In the genomic region with DNA sequence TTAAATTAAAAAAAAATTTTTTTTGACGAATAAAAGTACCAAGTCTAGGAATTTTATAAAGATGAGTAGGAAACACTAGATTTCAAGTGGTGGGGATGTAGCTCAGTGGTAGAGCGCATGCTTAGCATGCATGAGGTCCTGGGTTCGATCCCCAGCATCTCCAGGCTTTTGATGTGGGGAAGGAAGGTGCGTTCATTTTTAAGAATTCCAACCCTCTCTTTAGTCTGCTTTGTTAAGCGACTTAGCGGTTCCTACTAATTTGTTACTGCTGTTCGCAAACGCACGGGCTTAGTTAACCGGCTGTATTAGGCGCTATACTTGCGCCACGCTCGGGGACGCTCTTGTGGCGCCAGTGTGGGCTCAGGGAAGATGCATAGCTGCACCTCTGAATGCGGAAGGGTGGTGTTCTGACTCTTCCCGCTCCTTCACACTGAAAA, we compare ENCODE assay signal across 9 mouse cellular contexts. TPM values are rescaled to one million over a fixed set of nuclear protein-coding genes. Genes with fewer than 3 reads are reported as not detected.
DNase-seq lines count a peak whose midpoint lies in the region; ATAC-seq and TF ChIP-seq lines count a peak whose summit lies in the region.
"Had no signal": no experiment of that assay in that cellular context is flagged by ENCODE, and none has a peak within 500 bp of the region (broad histone marks: within the 10 kb centered on the region; RNA-seq: fewer than 3 reads in every experiment).

No protein-coding gene starts in this region.

- ATAC-seq in lung, embryonic 14.5 days (ENCODE audit: insufficient read depth) = peak; percentile 90
- peak; percentile 67 for ATAC-seq in cerebellum, adult (ENCODE audit: insufficient number of reproducible peaks, low FRiP score, low TSS enrichment)
- ATAC-seq in forebrain, embryonic 14.5 days = peak; percentile 93
- ATAC-seq in CD4-positive, CD25-positive, alpha-beta regulatory T cell, adult 4 months = no peak

- H3K36me3 ChIP-seq in lung, embryonic 14.5 days (ENCODE audit: insufficient read depth) = no peaks in the 10 kb centered on the region
- no peaks in the 10 kb centered on the region for H3K36me3 ChIP-seq in forebrain, embryonic 14.5 days (ENCODE audit: control insufficient read depth, insufficient read depth, low read length)

- no peaks in the 10 kb centered on the region for H3K9me3 ChIP-seq in lung, embryonic 14.5 days (ENCODE audit: low read depth, low read length)
- no peaks in the 10 kb centered on the region for H3K9me3 ChIP-seq in forebrain, embryonic 14.5 days (replicated peaks; ENCODE audit: control insufficient read depth, low read length)

- H3K4me3 ChIP-seq in lung, embryonic 14.5 days (ENCODE audit: low read depth, low read length) = peak overlapping the region; percentile 42
- H3K4me3 ChIP-seq in forebrain, embryonic 14.5 days (ENCODE audit: low read depth, low read length) = peak overlapping the region; percentile 53

- peak overlapping the region; percentile 70 for H3K4me2 ChIP-seq in lung, embryonic 14.5 days
- H3K4me2 ChIP-seq in forebrain, embryonic 14.5 days (ENCODE audit: low read length) = peak overlapping the region; percentile 59

- no peak for TF ChIP-seq CTCF in lung, embryonic 14.5 days (IDR thresholded peaks at IDR 0.05; ENCODE audit: low read depth)

- H3K27me3 ChIP-seq in lung, embryonic 14.5 days (ENCODE audit: insufficient read depth, low read length) = no peaks in the 10 kb centered on the region; the same call in 1 of the 2 replicates
- H3K27me3 ChIP-seq in forebrain, embryonic 14.5 days (replicated peaks; ENCODE audit: control insufficient read depth, insufficient read depth, low read length) = no peaks in the 10 kb centered on the region; the same call in 1 of the 2 replicates

- under 1% methylated on average over 18 of the region's 18 CpGs for WGBS in lung, embryonic 14.5 days
- WGBS in forebrain, embryonic 14.5 days = under 1% methylated on average over 18 of the region's 18 CpGs

- DNase-seq in lung, embryonic 14.5 days = peak; percentile 90
- no peak for DNase-seq in lung, postnatal 10 days
- peak; percentile 88 for DNase-seq in forebrain, embryonic 14.5 days (ENCODE audit: low spot score)
- DNase-seq in layer of hippocampus, adult 18-20 months (ENCODE audit: low spot score in 2 of 2) = peak; percentile 42 to 78
- peak; percentile 91 for DNase-seq in mesoderm, embryonic 11.5 days (ENCODE audit: low read depth, low spot score)
- DNase-seq in yolk sac, embryonic 10.5 days (ENCODE audit: low spot score) = peak; percentile 80

- no peak overlapping the region for H3K27ac ChIP-seq in lung, embryonic 14.5 days (ENCODE audit: low read depth)
- H3K27ac ChIP-seq in forebrain, embryonic 14.5 days (ENCODE audit: low read depth, low read length) = no peak overlapping the region

- peak overlapping the region; percentile 40 for H3K9ac ChIP-seq in lung, embryonic 14.5 days
- H3K9ac ChIP-seq in forebrain, embryonic 14.5 days (ENCODE audit: low read length) = peak overlapping the region; percentile 58; the same call in 1 of the 2 replicates

- H3K4me1 ChIP-seq in lung, embryonic 14.5 days (ENCODE audit: insufficient read depth) = no peaks in the 10 kb centered on the region
- peaks cover 2% of the 10 kb centered on the region; the same call in 1 of the 2 replicates for H3K4me1 ChIP-seq in forebrain, embryonic 14.5 days (ENCODE audit: control insufficient read depth, insufficient read depth, low read length)

RNA-seq across cellular contexts. Expression of a gene that starts 32.8 kb away (rescaled TPM):
- polyA plus RNA-seq in lung, embryonic 14.5 days (2014; fragmentation: Nextera tagmentation; extraction: Ambion mirVana) = not detected in 2 replicates
- not detected in 2 replicates for polyA plus RNA-seq in forebrain, embryonic 14.5 days (2014; fragmentation: Nextera tagmentation; extraction: Ambion mirVana)
- total RNA-seq in layer of hippocampus, adult 18-20 months (2021) = not detected
- polyA plus RNA-seq in CD4-positive, CD25-positive, alpha-beta regulatory T cell, adult 4 months (2017; shearing (Covaris generic)) = not detected
- polyA plus RNA-seq: spleen, adult 2 months had no signal

RNA-seq across cellular contexts. Expression of a gene that starts 52.2 kb away (rescaled TPM):
- not detected in 2 replicates for polyA plus RNA-seq in lung, embryonic 14.5 days (2014; fragmentation: Nextera tagmentation; extraction: Ambion mirVana)
- polyA plus RNA-seq in forebrain, embryonic 14.5 days (2014; fragmentation: Nextera tagmentation; extraction: Ambion mirVana) = not detected in 2 replicates
- not detected for total RNA-seq in layer of hippocampus, adult 18-20 months (2021)
- polyA plus RNA-seq in CD4-positive, CD25-positive, alpha-beta regulatory T cell, adult 4 months (2017; shearing (Covaris generic)) = not detected
- polyA plus RNA-seq: spleen, adult 2 months had no signal
